ENCODE assay signal across 12 mouse cellular contexts in the genomic region with DNA sequence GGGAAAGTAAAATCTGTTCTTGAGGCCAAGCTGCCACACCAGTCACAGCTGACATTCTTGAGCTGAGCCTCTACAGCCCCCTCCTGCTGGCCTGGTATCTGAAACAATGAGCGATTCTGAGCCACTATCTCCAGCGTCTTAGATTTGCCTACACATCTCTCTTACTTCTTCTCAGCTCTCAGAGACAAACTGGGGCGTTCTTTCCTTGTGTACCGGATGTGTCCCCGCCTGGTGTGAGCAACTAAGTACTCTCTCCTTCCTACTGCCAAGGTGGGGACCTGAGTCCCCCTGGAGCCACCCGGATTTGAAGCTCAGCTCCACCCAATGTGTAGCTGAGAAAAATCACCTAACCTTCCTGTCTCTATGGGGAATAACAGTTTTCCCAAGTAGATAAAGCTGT. TPM values are rescaled to one million over a fixed set of nuclear protein-coding genes. Genes with fewer than 3 reads are reported as not detected.
DNase-seq lines count a peak whose midpoint lies in the region; ATAC-seq and TF ChIP-seq lines count a peak whose summit lies in the region.
"Had no signal": no experiment of that assay in that cellular context is flagged by ENCODE, and none has a peak within 500 bp of the region (broad histone marks: within the 10 kb centered on the region; RNA-seq: fewer than 3 reads in every experiment).

No protein-coding gene starts in this region.

- ATAC-seq in intestine, embryonic 15.5 days = no peak
- no peak for ATAC-seq in intestine, postnatal 0 days
- ATAC-seq in lung, embryonic 16.5 days (ENCODE audit: low read depth) = no peak

- peaks cover 20% of the 10 kb centered on the region for H3K4me1 ChIP-seq in intestine, embryonic 15.5 days (replicated peaks)
- peaks cover 9% of the 10 kb centered on the region; the same call in 1 of the 2 replicates for H3K4me1 ChIP-seq in intestine, postnatal 0 days (replicated peaks; ENCODE audit: control insufficient read depth, insufficient read depth, low read length)
- peaks cover 56% of the 10 kb centered on the region for H3K4me1 ChIP-seq in E14TG2a.4 (replicated peaks; ENCODE audit: low read depth, low read length)
- H3K4me1 ChIP-seq in lung, embryonic 16.5 days (replicated peaks; ENCODE audit: control insufficient read depth, insufficient read depth, low read length) = peaks cover 24% of the 10 kb centered on the region

- no peaks in the 10 kb centered on the region for H3K36me3 ChIP-seq in intestine, embryonic 15.5 days
- H3K36me3 ChIP-seq in intestine, postnatal 0 days (ENCODE audit: control insufficient read depth, insufficient read depth) = no peaks in the 10 kb centered on the region
- H3K36me3 ChIP-seq in E14TG2a.4 (ENCODE audit: insufficient read depth, low read length) = no peaks in the 10 kb centered on the region
- no peaks in the 10 kb centered on the region for H3K36me3 ChIP-seq in lung, embryonic 16.5 days (ENCODE audit: control insufficient read depth, insufficient read depth, low read length)
- H3K36me3 ChIP-seq: neural tube, embryonic 13.5 days had no signal

- DNase-seq in R1 (ENCODE audit: low read depth, low spot score) = peak; percentile 53
- DNase-seq in embryo, embryonic 11 days = no peak
- no peak for DNase-seq in left cerebral cortex, postnatal 36 days (ENCODE audit: low spot score in 2 of 2)
- DNase-seq: adrenal gland, postnatal 25 days; cerebellum, adult 11 months; layer of hippocampus, postnatal 36 days; midbrain, embryonic 14.5 days had no signal

- H3K4me3 ChIP-seq in intestine, embryonic 15.5 days (replicated peaks) = no peak overlapping the region
- no peak overlapping the region for H3K4me3 ChIP-seq in intestine, postnatal 0 days (ENCODE audit: low read depth, low read length)
- H3K4me3 ChIP-seq in E14TG2a.4 (replicated peaks; ENCODE audit: low read length) = peak overlapping the region; percentile 73
- H3K4me3 ChIP-seq in lung, embryonic 16.5 days (ENCODE audit: low read length) = no peak overlapping the region
- H3K4me3 ChIP-seq: neural tube, embryonic 13.5 days had no signal

- WGBS in intestine, embryonic 15.5 days = 45% methylated on average over 6 of the region's 6 CpGs
- WGBS in intestine, postnatal 0 days = 45% methylated on average over 6 of the region's 6 CpGs
- 27% methylated on average over 6 of the region's 6 CpGs for WGBS in lung, embryonic 16.5 days

- intact Hi-C loops in left cerebral cortex, postnatal 36 days (cut with DNase I) = no loop called here

- no peak overlapping the region for H3K9ac ChIP-seq in intestine, embryonic 15.5 days
- H3K9ac ChIP-seq in intestine, postnatal 0 days (ENCODE audit: low read depth, low read length) = no peak overlapping the region
- no peak overlapping the region for H3K9ac ChIP-seq in lung, embryonic 16.5 days (ENCODE audit: low read length)
- H3K9ac ChIP-seq: neural tube, embryonic 13.5 days had no signal

- H3K9me3 ChIP-seq in intestine, embryonic 15.5 days = no peaks in the 10 kb centered on the region
- no peaks in the 10 kb centered on the region for H3K9me3 ChIP-seq in intestine, postnatal 0 days (ENCODE audit: control insufficient read depth)
- H3K9me3 ChIP-seq in E14TG2a.4 (ENCODE audit: low read length) = no peaks in the 10 kb centered on the region
- no peaks in the 10 kb centered on the region; the same call in 1 of the 2 replicates for H3K9me3 ChIP-seq in lung, embryonic 16.5 days (ENCODE audit: control insufficient read depth, low read length)
- H3K9me3 ChIP-seq: neural tube, embryonic 13.5 days had no signal

- TF ChIP-seq CTCF in intestine, postnatal 0 days (IDR thresholded peaks at IDR 0.05; ENCODE audit: low read depth) = no peak
- no peak for TF ChIP-seq CTCF in E14TG2a.4 (conservative IDR thresholded peaks at IDR 0.05; ENCODE audit: low read length)

- H3K27ac ChIP-seq in intestine, embryonic 15.5 days = 0 out of 2 replicates have a peak overlapping the region, but pooled peaks have one; percentile 29
- no peak overlapping the region for H3K27ac ChIP-seq in intestine, postnatal 0 days (ENCODE audit: low read depth, low read length)
- peak overlapping the region; percentile 72 for H3K27ac ChIP-seq in lung, embryonic 16.5 days (ENCODE audit: low read length)
- H3K27ac ChIP-seq: neural tube, embryonic 13.5 days had no signal

- H3K27me3 ChIP-seq in intestine, embryonic 15.5 days (replicated peaks) = no peaks in the 10 kb centered on the region
- no peaks in the 10 kb centered on the region for H3K27me3 ChIP-seq in intestine, postnatal 0 days (replicated peaks; ENCODE audit: control insufficient read depth, insufficient read depth, low read length)
- no peaks in the 10 kb centered on the region for H3K27me3 ChIP-seq in E14TG2a.4 (ENCODE audit: insufficient read depth, low read length)
- no peaks in the 10 kb centered on the region for H3K27me3 ChIP-seq in lung, embryonic 16.5 days (ENCODE audit: control insufficient read depth, insufficient read depth, low read depth, low read length)
- H3K27me3 ChIP-seq: neural tube, embryonic 13.5 days had no signal

- no peak overlapping the region for H3K4me2 ChIP-seq in intestine, embryonic 15.5 days (replicated peaks)
- H3K4me2 ChIP-seq in intestine, postnatal 0 days (replicated peaks; ENCODE audit: low read depth) = no peak overlapping the region
- peak overlapping the region; percentile 41; the same call in 1 of the 2 replicates for H3K4me2 ChIP-seq in lung, embryonic 16.5 days (ENCODE audit: low read depth, low read length)

RNA-seq across cellular contexts. Expression of gene Clic4, which starts 19.2 kb away (rescaled TPM):
- 126 and 135 TPM in 2 replicates for polyA plus RNA-seq in intestine, embryonic 15.5 days (2015; fragmentation: Nextera tagmentation; extraction: Ambion mirVana)
- 66.9 and 67.9 TPM in 2 replicates for polyA plus RNA-seq in intestine, postnatal 0 days (2015; fragmentation: Nextera tagmentation; extraction: Ambion mirVana)
- polyA plus RNA-seq in lung, embryonic 16.5 days (2015; fragmentation: Nextera tagmentation; extraction: Ambion mirVana) = 170 and 179 TPM in 2 replicates
- 10 to 100 TPM; 33.8 to 36.2 TPM for total RNA-seq in left cerebral cortex, postnatal 36 days (2021)
